13 mouse cellular contexts compared by ENCODE assay signal in genomic region chr2:104915709-104916108, GRCm38 (mm10). TPM values are rescaled to one million over a fixed set of nuclear protein-coding genes. Genes with fewer than 3 reads are reported as not detected.
DNase-seq lines count a peak whose midpoint lies in the region; ATAC-seq and TF ChIP-seq lines count a peak whose summit lies in the region.
"Had no signal": no experiment of that assay in that cellular context is flagged by ENCODE, and none has a peak within 500 bp of the region (broad histone marks: within the 10 kb centered on the region; RNA-seq: fewer than 3 reads in every experiment).

No protein-coding gene starts in this region.

- ATAC-seq in kidney, postnatal 0 days (replicated peaks; ENCODE audit: low FRiP score, low read depth): no peak
- ATAC-seq in kidney, embryonic 16.5 days (ENCODE audit: low FRiP score, low TSS enrichment): no peak
- ATAC-seq in forebrain, embryonic 12.5 days (ENCODE audit: low FRiP score): no peak
- ATAC-seq: midbrain, embryonic 13.5 days had no signal

- no peak overlapping the region for H3K4me2 ChIP-seq in kidney, postnatal 0 days (ENCODE audit: low read length)
- no peak overlapping the region for H3K4me2 ChIP-seq in kidney, embryonic 16.5 days (replicated peaks; ENCODE audit: low read depth, low read length)
- H3K4me2 ChIP-seq in forebrain, embryonic 12.5 days: no peak overlapping the region
- H3K4me2 ChIP-seq: midbrain, embryonic 13.5 days had no signal

- no peak overlapping the region for H3K9ac ChIP-seq in kidney, postnatal 0 days (ENCODE audit: low read depth, low read length)
- no peak overlapping the region for H3K9ac ChIP-seq in kidney, embryonic 16.5 days (replicated peaks; ENCODE audit: low read length)
- no peak overlapping the region for H3K9ac ChIP-seq in forebrain, embryonic 12.5 days
- H3K9ac ChIP-seq: midbrain, embryonic 13.5 days had no signal

- TF ChIP-seq CTCF in kidney, postnatal 0 days (IDR thresholded peaks at IDR 0.05; ENCODE audit: low read depth): peak; percentile 26; the same call in 1 of the 2 replicates
- TF ChIP-seq CTCF in E14TG2a.4 (conservative IDR thresholded peaks at IDR 0.05; ENCODE audit: low read length): peak; percentile 89

- H3K4me1 ChIP-seq in kidney, postnatal 0 days (replicated peaks; ENCODE audit: insufficient read depth, low read length): no peaks in the 10 kb centered on the region
- no peaks in the 10 kb centered on the region for H3K4me1 ChIP-seq in kidney, embryonic 16.5 days (ENCODE audit: insufficient read depth, low read length)
- H3K4me1 ChIP-seq in E14TG2a.4 (replicated peaks; ENCODE audit: low read depth, low read length): no peaks in the 10 kb centered on the region
- H3K4me1 ChIP-seq in forebrain, embryonic 12.5 days: no peaks in the 10 kb centered on the region
- H3K4me1 ChIP-seq: midbrain, embryonic 13.5 days had no signal

- no peaks in the 10 kb centered on the region for H3K27me3 ChIP-seq in kidney, postnatal 0 days (ENCODE audit: insufficient read depth, low read length)
- no peaks in the 10 kb centered on the region for H3K27me3 ChIP-seq in kidney, embryonic 16.5 days (ENCODE audit: insufficient read depth, low read length)
- no peaks in the 10 kb centered on the region for H3K27me3 ChIP-seq in E14TG2a.4 (ENCODE audit: insufficient read depth, low read length)
- no peaks in the 10 kb centered on the region for H3K27me3 ChIP-seq in forebrain, embryonic 12.5 days
- H3K27me3 ChIP-seq: midbrain, embryonic 13.5 days had no signal

- 91% methylated on average over 3 of the region's 3 CpGs for WGBS in kidney, postnatal 0 days
- WGBS in kidney, embryonic 16.5 days: 89% methylated on average over 3 of the region's 3 CpGs
- 88% methylated on average over 3 of the region's 3 CpGs for WGBS in forebrain, embryonic 12.5 days

- intact Hi-C loops in left cerebral cortex, postnatal 36 days (cut with DNase I): no loop called here

- no peak overlapping the region for H3K4me3 ChIP-seq in kidney, postnatal 0 days (replicated peaks; ENCODE audit: low read depth, low read length)
- no peak overlapping the region for H3K4me3 ChIP-seq in kidney, embryonic 16.5 days (ENCODE audit: low read length)
- no peak overlapping the region for H3K4me3 ChIP-seq in E14TG2a.4 (replicated peaks; ENCODE audit: low read length)
- no peak overlapping the region for H3K4me3 ChIP-seq in forebrain, embryonic 12.5 days (replicated peaks)
- H3K4me3 ChIP-seq: midbrain, embryonic 13.5 days had no signal

- H3K27ac ChIP-seq in kidney, postnatal 0 days: no peak overlapping the region
- no peak overlapping the region for H3K27ac ChIP-seq in kidney, embryonic 16.5 days (ENCODE audit: low read length)
- H3K27ac ChIP-seq in forebrain, embryonic 12.5 days: no peak overlapping the region
- H3K27ac ChIP-seq: midbrain, embryonic 13.5 days had no signal

- H3K36me3 ChIP-seq in kidney, postnatal 0 days (ENCODE audit: insufficient read depth, low read length): no peaks in the 10 kb centered on the region
- H3K36me3 ChIP-seq in kidney, embryonic 16.5 days (ENCODE audit: insufficient read depth, low read length): no peaks in the 10 kb centered on the region
- no peaks in the 10 kb centered on the region for H3K36me3 ChIP-seq in E14TG2a.4 (ENCODE audit: insufficient read depth, low read length)
- no peaks in the 10 kb centered on the region for H3K36me3 ChIP-seq in forebrain, embryonic 12.5 days (replicated peaks)
- H3K36me3 ChIP-seq: midbrain, embryonic 13.5 days had no signal

- DNase-seq in kidney, postnatal 0 days (ENCODE audit: low spot score): no peak
- DNase-seq in 416B (ENCODE audit: low read depth): peak; percentile 56
- DNase-seq in c-Kit-positive CD71-positive TER-119-negative erythroid progenitor cells, embryonic 14.5 days (ENCODE audit: low read depth): peak; percentile 3
- DNase-seq in left cerebral cortex, postnatal 36 days (ENCODE audit: low spot score in 2 of 2): no peak
- no peak for DNase-seq in heart, adult 18-20 months
- DNase-seq: cerebellum, adult 9-10 months; layer of hippocampus, postnatal 36 days; lung, adult 2 months had no signal

- H3K9me3 ChIP-seq in kidney, postnatal 0 days (replicated peaks; ENCODE audit: low read length): no peaks in the 10 kb centered on the region
- H3K9me3 ChIP-seq in kidney, embryonic 16.5 days (ENCODE audit: low read length): no peaks in the 10 kb centered on the region
- H3K9me3 ChIP-seq in E14TG2a.4 (ENCODE audit: low read length): no peaks in the 10 kb centered on the region; the same call in 1 of the 2 replicates
- 0 out of 2 replicates have a peak, but pooled peaks cover 3% of the 10 kb centered on the region for H3K9me3 ChIP-seq in forebrain, embryonic 12.5 days
- H3K9me3 ChIP-seq: midbrain, embryonic 13.5 days had no signal

RNA-seq across cellular contexts. Expression of gene Ccdc73, which starts 48.1 kb away (rescaled TPM):
- 9.1 and 12.6 TPM in 2 replicates for polyA plus RNA-seq in kidney, postnatal 0 days (2015; fragmentation: Nextera tagmentation; extraction: Ambion mirVana)
- 4.5 and 4.7 TPM in 2 replicates for polyA plus RNA-seq in kidney, embryonic 16.5 days (2015; fragmentation: Nextera tagmentation; extraction: Ambion mirVana)
- 8.8 and 9.7 TPM in 2 replicates for polyA plus RNA-seq in forebrain, embryonic 12.5 days (2016; fragmentation: Nextera tagmentation; extraction: Ambion mirVana)
- 1 to 10 TPM in 1 of 2 experiments, not detected in 1; 2.8 TPM for total RNA-seq in left cerebral cortex, postnatal 36 days (2021)
- 1 to 10 TPM; 3.1 to 4.4 TPM for total RNA-seq in heart, adult 18-20 months (2021)
- total RNA-seq: neutrophil, adult 5-6 weeks had no signal
- polyA plus RNA-seq: lung, adult 2 months had no signal

Comparison
In these comparisons a context has a peak if more than half of its experiments do, and no peak if none do; other contexts are left out.
1. DNase-seq: peak in 416B (single experiment) and c-Kit-positive CD71-positive TER-119-negative erythroid progenitor cells, embryonic 14.5 days (single experiment); none in kidney, postnatal 0 days (single experiment), left cerebral cortex, postnatal 36 days (0 of 2) and heart, adult 18-20 months (0 of 2).